Mouse (Mus musculus) kidney, adult 2 months (tissue): ENCODE results near the gene Slc4a4.

Experiments
- CTCF ChIP-seq: fragments of 200-500 bp; conservative IDR thresholded peaks from 2 replicates; pipeline ENCODE4 v1.5.1; 2011; ENCODE audit warnings: low read depth, mild to moderate bottlenecking, control low read depth, low read length, moderate library complexity, mixed read lengths; ENCODE audit not compliant: insufficient read depth, insufficient read length
- POLR2A ChIP-seq: fragments of 200-500 bp; IDR thresholded peaks from one replicate; pipeline ENCODE4 v1.6.1; 2011; ENCODE audit warnings: low read depth, low read length, control low read depth

GRCm38 (mm10) chr5:88945661-88946339, 59.2 kb downstream of the Slc4a4 start:
- TF ChIP-seq CTCF (no peak), POLR2A (no peak)
